Mouse (Mus musculus) adrenal gland, postnatal 36 days (tissue): ENCODE results near the gene Tmem230. TPM values are rescaled to one million over a fixed set of nuclear protein-coding genes. Genes with fewer than 3 reads are reported as not detected.

Experiments used
- DNase-seq, 2 experiments: peaks; one replicate each; pipeline ENCODE4 v3.0.0; 2021; ENCODE audit warnings: mixed read lengths in 1 of 2
- total RNA-seq, 2 experiments: library from RNA; stranded (reverse); gene quantifications; 2 replicates each; pipeline ENCODE4 v1.2.3; 2021

Gene Tmem230
- total RNA-seq, 2 experiments from 2014 or later: 42.7 to 48.1 TPM

- no peak for DNase-seq
These were observed 15.1 kb downstream of the Tmem230 start for GRCm38 (mm10) chr2:132232413-132232945.

GRCm38 (mm10) chr2:132224359-132224758 lies 23.2 kb downstream of the Tmem230 start:
- DNase-seq: no peak

GRCm38 (mm10) chr2:132221611-132222073 lies 26.0 kb downstream of the Tmem230 start:
- peak; percentile 46 to 50 for DNase-seq

DNA sequence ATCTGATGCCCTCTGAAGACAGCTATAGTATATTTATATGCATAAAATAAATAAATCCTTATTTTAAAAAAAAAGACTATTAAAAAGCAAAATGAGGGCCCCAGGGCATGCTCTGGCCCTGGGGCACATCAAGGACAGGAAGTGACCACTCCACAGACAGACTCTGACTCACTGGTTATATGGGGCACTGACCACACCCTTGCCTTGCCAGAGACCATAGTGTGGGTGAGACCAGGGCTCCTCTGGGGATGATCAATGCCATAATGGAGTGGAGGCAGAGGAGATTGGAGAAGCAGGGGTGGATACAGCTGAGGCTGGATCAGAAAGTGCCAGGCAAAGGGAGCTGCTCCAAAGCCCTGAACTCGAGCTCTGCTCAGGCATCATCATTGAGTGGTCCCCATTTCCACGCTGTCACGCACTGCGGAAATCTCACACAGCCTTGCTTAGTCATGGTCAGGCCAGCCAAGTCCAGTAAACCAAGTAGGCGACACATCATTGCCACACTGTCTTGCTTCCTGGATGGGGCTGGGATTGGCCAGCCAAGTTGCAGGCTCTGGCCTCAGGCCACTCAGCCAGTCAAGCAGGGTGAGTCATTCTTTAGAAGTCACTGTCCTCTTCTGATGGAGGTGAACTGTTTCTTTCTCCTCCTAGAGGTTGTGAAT lies 35.5 kb downstream of the Tmem230 start:
- DNase-seq: peak; percentile 84 to 89

GRCm38 (mm10) chr2:132210806-132211312 lies 36.7 kb downstream of the Tmem230 start:
- DNase-seq: no peak

DNA sequence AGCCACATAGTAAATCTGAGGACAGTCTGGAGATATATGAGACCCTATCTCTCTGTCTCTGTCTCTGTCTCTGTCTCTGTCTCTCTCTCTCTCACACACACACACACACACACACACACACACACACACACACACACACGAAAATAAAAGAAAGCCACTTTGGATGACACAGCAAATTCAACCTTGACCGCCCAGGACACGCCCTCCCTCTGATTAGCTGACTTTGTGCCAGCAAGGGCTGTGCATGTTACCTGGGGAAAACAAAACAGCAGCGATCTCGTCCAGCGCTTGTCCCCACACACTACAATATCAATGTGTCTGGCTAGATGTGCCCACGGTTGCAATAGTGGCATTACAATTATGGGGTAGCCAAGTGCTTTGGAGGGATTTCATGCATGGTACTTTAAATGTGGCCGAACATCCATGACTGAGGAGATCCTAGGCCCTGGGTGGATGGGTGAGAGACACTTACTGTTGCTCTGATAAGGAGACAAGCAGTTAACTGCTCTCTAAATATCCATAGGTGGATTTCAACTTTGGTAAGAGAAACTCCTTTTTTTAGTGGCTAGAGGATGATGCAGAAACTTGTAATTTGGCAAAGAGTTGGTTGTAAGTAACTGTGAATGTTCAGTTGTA lies 39.2 kb downstream of the Tmem230 start:
- DNase-seq: peak; percentile 65 to 69

- peak; percentile 62 to 70 for DNase-seq
These were observed 41.2 kb downstream of the Tmem230 start for GRCm38 (mm10) chr2:132206316-132206881.

- no peak for DNase-seq
These were observed 42.1 kb downstream of the Tmem230 start for GRCm38 (mm10) chr2:132205549-132205948.

GRCm38 (mm10) chr2:132203773-132204172 lies 43.8 kb downstream of the Tmem230 start:
- peak; percentile 49 to 64 for DNase-seq

DNA sequence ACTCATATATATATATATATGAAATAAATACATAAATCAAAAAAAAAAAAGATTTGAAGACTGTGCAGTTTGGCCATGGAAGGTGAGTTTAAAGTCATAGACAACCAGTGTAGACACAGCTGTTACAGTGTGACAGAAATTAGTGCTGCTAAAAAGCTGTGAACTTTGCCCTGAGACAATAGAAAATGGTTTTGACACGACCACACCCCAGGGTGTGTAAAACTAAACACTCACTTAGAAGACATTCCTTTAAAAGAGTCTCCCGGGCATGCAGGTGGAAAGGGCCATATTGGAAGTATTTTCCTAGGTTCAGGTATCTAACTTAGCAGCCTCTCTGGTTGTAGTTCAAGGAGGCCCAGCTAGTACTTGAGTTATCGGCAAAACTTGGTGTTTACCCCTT lies 44.4 kb downstream of the Tmem230 start:
- DNase-seq: no peak

DNA sequence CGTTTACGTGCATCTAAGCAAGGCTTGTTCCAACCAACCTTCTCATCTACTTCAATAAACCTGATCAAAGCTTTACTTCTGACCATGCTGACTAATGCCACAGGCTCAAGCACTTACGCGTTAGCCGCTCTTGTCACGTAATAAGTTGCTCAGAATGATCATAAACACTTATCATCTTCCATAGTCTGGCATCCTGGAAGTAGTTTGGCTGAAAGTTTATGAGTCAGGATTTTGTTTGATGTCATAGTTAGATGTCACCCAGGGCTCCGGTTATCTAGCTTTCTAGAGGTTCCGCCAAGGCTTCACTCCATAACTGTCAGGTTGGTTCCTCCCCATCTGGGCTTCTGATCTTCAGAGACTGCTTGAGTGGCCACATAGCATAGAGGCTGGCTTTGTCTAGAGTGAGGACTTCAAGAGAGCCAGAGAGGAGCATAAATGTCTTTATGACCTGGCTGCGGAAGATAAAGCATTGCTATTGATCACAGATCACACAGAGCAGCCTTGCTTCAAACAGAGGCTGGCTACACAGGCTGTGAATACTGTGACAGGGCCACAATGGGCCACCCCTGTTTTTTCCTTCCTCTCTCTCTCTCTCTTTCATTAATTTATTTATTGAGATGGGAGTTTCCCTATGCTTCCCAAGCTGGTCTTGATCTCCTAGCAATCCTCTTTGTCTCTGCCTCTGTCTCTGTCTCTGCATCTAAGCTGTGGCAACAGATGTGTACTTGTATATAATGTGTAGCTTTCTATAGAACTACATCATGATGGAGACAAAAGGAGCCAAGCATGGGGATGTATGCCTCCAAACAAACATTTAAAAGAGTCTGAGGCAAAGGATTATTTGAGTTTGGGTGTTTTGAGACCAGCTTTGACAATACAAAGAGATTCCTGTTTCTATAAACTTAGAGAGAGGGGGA lies 49.3 kb downstream of the Tmem230 start:
- DNase-seq: no peak

GRCm38 (mm10) chr2:132195602-132196001 lies 52.0 kb downstream of the Tmem230 start:
- DNase-seq: peak; percentile 8 to 22

DNA sequence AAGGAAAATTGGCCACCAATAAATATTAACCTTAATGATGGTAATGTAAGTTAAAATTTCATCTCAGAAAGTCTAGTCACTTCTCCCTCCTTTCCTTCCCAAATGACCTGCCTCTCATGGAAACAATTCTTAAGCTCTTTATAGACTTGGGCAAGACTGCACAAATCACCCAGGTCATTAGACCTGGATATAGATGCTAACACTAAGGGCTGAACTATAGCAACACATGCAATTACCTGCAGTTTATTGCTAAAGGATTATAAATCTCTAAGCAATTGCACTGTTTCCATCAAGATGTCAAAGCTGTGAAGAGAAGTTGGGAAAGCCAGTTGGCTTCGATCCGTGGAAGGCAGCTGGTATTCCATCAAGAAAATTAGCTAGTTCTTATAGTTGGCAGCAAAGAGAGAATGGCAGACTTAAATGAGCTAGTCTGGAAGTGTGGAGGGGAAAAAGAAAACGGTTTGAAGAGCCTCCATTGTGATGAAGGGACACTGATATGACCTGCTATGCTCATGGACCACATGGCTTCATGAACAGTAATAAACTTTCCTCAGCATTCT lies 56.9 kb downstream of the Tmem230 start:
- no peak for DNase-seq

Other genes starting within 250 kb of the Tmem230 start
- gene Rassf2, start 217.5 kb downstream of the Tmem230 start, total RNA-seq: 10 to 100 TPM in 1 of 2 experiments, 1 to 10 TPM in 1; 7.4 to 12.7 TPM
- 100 to 1,000 TPM in 1 of 2 experiments, 10 to 100 TPM in 1; 85.9 to 282 TPM for gene Slc23a2, start 102.7 kb downstream of the Tmem230 start, total RNA-seq
- 100 to 1,000 TPM in 1 of 2 experiments, 10 to 100 TPM in 1; 96.5 to 111 TPM for gene Pcna, start 5.5 kb upstream of the Tmem230 start, total RNA-seq
- gene Cds2, start 15.3 kb upstream of the Tmem230 start, total RNA-seq: 10 to 100 TPM; 71.2 to 73.3 TPM
- under 1 TPM in 1 of 2 experiments, not detected in 1; 0.07 TPM for gene Prokr2, start 137.6 kb upstream of the Tmem230 start, total RNA-seq